Mouse (Mus musculus): Measurements from ENCODE around the gene Uba52.

DNA sequence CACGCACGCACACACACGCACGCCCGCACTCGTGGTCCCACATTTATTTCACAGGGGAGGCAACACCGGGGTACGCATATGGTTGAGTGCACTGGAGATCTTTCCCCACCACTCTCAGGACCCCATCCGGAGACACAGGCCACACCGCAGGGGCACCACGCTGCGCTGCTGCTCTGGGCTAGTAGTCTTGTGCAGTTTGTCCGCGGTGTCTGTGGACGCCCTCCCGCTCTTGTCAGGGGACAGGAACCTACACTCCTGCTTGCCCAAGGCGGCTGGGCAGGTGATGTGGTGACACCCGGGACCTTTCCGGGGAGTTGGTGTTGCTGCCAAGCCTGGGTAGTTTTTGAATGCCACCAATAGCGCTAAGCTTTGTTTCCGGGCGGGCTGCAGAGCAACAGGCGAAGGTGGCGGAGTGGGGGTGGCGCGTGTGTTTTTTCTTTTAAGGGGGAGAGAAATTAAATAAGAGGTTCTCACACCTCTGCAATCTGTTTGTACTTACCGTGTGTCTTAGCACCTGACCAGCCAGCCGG lies 16.1 kb downstream of the Uba52 start:
- TF ChIP-seq EP300 (IDR thresholded peaks at IDR 0.05) (no peak), CTCF (IDR thresholded peaks at IDR 0.05) (no peak)
